Mouse (Mus musculus): Measurements from ENCODE around the gene Sspo.

Gene Sspo

GRCm38 (mm10) chr6:48538841-48539737 is 91.1 kb downstream of the Sspo start:
- no peak for TF ChIP-seq GATA4 (IDR thresholded peaks at IDR 0.05; ENCODE audit: insufficient replicate concordance, low read length)

DNA sequence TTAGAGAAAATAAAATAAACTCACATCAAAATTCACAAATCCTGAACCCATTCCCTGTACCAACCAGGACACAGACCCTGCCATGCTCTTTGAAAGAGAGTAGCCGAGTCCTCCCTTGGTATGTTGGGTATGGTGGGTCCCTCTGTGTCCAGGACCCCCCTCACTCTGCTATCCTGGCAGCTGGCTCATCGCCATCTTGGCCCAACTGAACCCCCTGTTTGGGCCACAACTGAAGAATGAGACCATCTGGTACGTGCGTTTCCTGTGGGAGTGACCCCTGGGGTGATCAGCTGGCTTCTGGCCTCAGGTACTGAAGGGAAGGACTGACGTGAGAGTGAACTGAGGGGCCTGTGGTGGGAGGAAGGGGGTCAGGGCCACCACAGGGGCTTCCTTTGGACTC is 91.8 kb downstream of the Sspo start:
- no peak for TF ChIP-seq GATA4 (IDR thresholded peaks at IDR 0.05; ENCODE audit: insufficient replicate concordance, low read length)

DNA sequence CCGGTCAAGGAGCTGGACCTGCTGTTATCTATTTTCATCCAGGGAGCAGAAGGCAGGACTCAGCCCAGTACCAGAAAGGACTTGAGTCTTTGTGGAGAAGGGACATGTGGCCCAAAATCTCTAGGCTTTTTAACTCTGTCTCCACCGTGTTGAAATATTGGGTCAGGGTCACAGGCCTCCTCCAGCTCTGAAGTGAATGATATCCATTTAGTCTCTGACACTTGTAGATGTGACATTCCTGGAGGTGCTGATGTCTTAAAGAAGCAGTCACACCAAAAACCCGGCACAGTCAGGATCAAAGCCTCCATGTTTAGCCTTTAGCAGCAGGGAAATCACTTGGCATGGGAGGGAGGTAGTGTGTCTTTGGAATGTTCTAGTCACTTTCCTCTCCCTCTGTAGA is 92.7 kb downstream of the Sspo start:
- TF ChIP-seq GATA4 (IDR thresholded peaks at IDR 0.05; ENCODE audit: insufficient replicate concordance, low read length): no peak

DNA sequence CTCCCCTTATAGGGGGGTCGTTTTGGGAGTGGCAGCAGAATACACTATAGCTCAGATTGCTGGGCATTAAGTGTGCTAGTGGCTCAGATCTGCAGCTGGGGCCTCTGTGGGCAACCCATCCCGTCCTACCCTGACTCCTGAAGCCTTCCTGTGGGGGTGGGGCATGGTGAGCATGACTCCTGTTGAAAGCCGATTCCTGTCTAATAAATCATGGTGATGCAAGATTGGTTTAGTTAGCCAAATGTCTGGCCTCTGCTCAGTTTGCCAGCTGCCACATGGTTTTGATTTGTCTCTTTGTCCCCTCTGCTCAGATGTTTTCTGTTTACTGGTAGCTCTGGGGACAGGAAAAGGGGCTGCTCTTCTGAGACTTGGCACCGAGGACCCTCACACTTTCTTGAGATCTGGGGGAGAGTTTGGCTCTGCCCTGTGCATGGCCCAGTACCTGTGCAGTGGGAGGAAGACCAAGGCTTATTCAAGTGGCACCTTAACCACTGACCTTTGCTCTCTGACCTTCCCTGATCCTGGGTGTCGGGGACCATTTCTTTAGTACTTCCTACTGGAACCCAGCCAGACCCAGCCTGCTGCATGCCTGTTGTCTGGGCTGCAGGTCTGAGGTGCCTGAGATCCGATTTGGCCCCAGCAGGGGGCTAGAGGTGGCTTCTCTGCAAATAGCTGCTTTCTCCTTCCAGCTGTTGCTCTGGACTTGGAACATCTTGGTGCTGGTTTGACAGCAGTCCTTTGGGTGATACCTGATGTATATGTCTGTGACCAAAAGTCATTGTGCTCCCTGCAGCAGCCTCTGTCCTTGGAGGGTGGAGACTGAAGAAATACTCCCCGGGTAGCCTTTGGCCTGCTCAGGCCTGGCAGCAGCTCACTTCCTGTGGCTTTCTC is 93.8 kb downstream of the Sspo start:
- TF ChIP-seq GATA4 (IDR thresholded peaks at IDR 0.05; ENCODE audit: insufficient replicate concordance, low read length): no peak

GRCm38 (mm10) chr6:48542631-48543030 is 94.6 kb downstream of the Sspo start:
- TF ChIP-seq GATA4 (IDR thresholded peaks at IDR 0.05; ENCODE audit: insufficient replicate concordance, low read length): no peak

DNA sequence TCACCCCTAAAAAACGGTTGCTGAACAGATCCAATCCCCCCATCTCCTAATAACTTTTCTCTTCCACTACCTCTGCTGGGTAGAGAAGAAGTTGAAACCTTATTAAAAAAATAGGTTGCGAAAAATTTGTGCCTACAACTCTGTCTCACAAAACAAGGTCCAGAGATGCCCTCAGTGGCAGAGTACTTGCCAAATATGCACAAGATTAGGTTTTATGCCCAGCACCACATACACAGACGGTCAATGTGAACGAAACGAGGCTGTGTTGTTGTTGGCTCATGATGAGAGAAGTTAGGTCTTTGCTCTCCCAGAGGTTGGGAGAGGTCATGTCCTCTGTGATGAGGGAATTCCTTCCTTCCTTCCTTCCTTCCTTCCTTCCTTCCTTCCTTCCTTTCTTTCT is 97.2 kb downstream of the Sspo start:
- TF ChIP-seq GATA4 (IDR thresholded peaks at IDR 0.05; ENCODE audit: insufficient replicate concordance, low read length): no peak

DNA sequence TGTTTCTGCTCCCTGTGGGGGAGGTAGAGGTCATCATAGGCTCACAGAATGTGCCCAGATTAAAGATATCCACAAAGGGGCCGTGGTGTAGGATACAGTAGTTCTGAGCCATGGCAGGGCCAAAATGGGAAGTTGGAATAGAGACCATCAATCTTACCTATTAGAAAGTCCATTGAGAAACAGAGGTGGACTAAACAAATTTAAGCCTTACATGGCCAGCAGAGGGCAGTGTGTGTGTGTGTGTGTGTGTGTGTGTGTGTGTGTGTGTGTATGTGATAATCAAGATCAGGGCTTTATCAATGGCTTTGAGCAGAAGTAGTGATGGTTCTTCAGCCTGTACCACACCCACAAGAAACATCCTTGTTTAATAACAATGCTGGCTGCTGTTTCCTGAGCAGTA is 98.2 kb downstream of the Sspo start:
- peak; percentile 74; the same call in 1 of the 2 replicates for TF ChIP-seq GATA4 (IDR thresholded peaks at IDR 0.05; ENCODE audit: insufficient replicate concordance, low read length)

- no peak for TF ChIP-seq GATA4 (IDR thresholded peaks at IDR 0.05; ENCODE audit: insufficient replicate concordance, low read length)
Measured at GRCm38 (mm10) chr6:48546858-48547257, 98.8 kb downstream of the Sspo start.

- no peak for TF ChIP-seq GATA4 (IDR thresholded peaks at IDR 0.05; ENCODE audit: insufficient replicate concordance, low read length)
Measured at GRCm38 (mm10) chr6:48548314-48548713, 100.3 kb downstream of the Sspo start.

Data from liver, adult (tissue).